Mouse (Mus musculus) Patski (cell line): ENCODE results near the gene Armc10. TPM values are rescaled to one million over a fixed set of nuclear protein-coding genes. Genes with fewer than 3 reads are reported as not detected.
"Not testable (repeated sequence)": the region's sequence is repeated elsewhere in the genome, so short reads cannot be mapped to it uniquely, and the experiment has no call there.

ENCODE experiments used
- ATAC-seq: fragments of 100-300 bp; one replicate; pipeline ENCODE4 v1.8.0; 2021
- CTCF ChIA-PET: fragments of 350-600 bp; sonication (Branson Sonifier 250); formaldehyde crosslinking; loops from one replicate; lab custom pipeline; 2022; ENCODE audit warnings: inconsistent platforms; lab: Charles Lee
- POLR2A ChIA-PET: fragments of 350-600 bp; sonication (Branson Sonifier 250); formaldehyde crosslinking; loops from one replicate; lab custom pipeline; 2022; ENCODE audit warnings: antibody characterized with exemption, inconsistent platforms; lab: Charles Lee
- DNase-seq: peaks from one replicate; pipeline ENCODE4 v3.0.0-alpha.2; 2011; ENCODE audit warnings: low read depth, low spot score
- H3K27me3 ChIP-seq: fragments of 371-371 bp; one replicate; pipeline ENCODE4 v1.5.1; 2021
- CTCF ChIP-seq: fragments of 100-300 bp; IDR thresholded peaks from one replicate; pipeline ENCODE4 v1.5.1; 2021
- in situ Hi-C: fragments of 300-500 bp; cut with MboI; formaldehyde crosslinking; loops from 3 replicates; pipeline ENCODE4 v1.11.1; 2018; ENCODE audit warnings: low pct_unique_long_range_greater_than_20kb, mixed read lengths
- polyA plus RNA-seq: library from polyadenylated mRNA; unstranded; gene quantifications from one replicate; pipeline ENCODE4 v1.2.3, GENCODE M21; 2021

The Armc10 gene
- polyA plus RNA-seq: 42.2 TPM

DNA sequence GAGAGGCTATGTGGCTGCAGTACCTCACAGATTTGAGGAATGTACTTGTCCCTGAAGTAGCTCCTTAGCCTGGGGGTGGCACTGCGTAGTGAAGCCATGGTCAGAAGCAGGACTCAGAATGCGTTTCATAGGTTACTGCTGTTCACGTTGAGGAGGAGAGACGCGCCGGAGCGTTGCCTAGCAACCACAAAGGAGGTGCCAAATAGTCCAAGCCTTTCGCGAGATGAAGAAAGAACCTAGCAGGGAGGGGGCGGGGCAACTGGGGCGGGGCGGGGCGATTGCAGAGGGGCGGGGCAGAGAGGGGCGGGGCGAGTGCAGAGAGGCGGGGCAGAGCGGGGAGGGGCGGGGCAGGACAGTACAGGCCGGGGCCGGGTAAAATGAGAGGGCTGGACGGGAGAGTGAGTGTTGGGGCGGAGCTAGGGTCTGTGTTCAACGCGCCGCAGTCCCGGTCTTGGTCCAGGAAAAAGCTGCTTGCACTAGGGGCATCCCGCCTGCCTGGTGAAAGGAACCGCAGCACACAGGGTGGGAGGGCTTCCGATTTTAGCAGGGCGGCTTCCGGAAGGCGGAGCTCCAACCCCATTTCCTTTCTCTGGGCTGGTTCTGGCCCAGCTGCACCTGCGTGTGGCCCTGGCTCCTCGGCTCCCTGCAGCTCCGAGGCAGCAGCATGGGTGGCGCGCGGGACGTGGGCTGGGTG, at the start of gene Armc10, which contains the start of gene Fbxl13:
TSS of gene Armc10 (plus strand) at position 375 of the 694 bp plus-strand sequence.
TSS of gene Fbxl13 (minus strand) at position 196 of the 694 bp plus-strand sequence.
- POLR2A ChIA-PET: interaction anchor here (0.7 to 1.3 kb wide), 3 partner anchors 99 to 215 kb away, joined by 3 to 4 read pairs (median 3); no protein-coding TSS in a partner anchor
- ATAC-seq (peak; percentile 95), DNase-seq (peak; percentile 68)
- CTCF ChIA-PET: interaction anchor here (0.8 to 1.7 kb wide), 3 partner anchors 10 to 90 kb away, joined by 3 to 8 read pairs (median 4); no protein-coding TSS in a partner anchor
- H3K27me3 ChIP-seq: no peaks in the 10 kb centered on the region
- in situ Hi-C loops: no loop called here
- TF ChIP-seq CTCF: no peak

DNA sequence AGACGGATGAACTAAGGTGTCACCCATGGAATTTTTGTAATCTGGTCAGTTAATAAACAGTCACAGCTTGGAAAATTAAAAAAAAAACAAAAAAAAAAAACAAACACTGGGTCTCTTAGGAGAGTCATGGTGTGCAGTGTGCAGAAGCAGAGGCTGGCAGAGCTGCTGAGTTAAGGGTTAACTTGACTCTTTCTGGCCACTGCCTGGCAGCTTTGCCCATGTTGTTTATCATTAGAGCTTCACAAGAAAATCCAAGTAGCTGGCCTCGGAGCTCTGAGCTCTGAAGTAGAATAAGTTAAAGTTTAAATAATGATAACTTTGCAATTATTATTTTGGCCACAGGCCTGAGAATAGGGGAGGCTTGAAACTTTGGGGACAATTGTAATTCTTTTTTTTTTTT, 46.1 kb upstream of the Armc10 start:
- in situ Hi-C loops, H3K27me3 ChIP-seq, POLR2A ChIA-PET, DNase-seq, CTCF ChIA-PET, ATAC-seq: not testable (repeated sequence)

- no peak for ATAC-seq
- ChIA-PET POLR2A (no interaction called here), CTCF (no interaction called here)
- DNase-seq: no peak
- H3K27me3 ChIP-seq: no peaks in the 10 kb centered on the region
- in situ Hi-C loops: no loop called here
- no peak for TF ChIP-seq CTCF
These were observed 45.7 kb upstream of the Armc10 start for GRCm38 (mm10) chr5:21599961-21600360.

DNA sequence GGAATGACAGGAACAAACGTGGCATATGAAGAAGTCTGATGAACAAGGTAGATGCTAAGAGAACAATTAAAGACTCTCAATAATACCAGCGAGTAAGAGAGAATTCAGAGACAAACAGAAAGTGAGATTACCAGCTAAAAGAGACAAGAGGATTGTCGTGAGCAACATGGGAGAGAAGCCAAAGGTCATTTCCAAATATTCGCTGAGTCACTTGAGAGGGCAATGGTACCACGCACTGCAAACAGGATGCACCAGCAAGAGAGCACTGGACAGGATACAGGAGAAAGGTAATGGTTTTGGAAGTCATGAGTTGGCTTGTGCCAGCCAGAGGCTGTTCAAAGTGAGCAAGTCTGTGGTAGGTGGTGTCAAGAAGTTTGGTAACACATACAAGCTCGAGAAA, 39.7 kb upstream of the Armc10 start:
- TF ChIP-seq CTCF: no peak
- DNase-seq (no peak), ATAC-seq (no peak)
- in situ Hi-C loops: no loop called here
- ChIA-PET CTCF (interaction anchor here (1.1 to 1.4 kb wide), 3 partner anchors 9 to 27 kb away, joined by 3 to 4 read pairs (median 3); no protein-coding TSS in a partner anchor), POLR2A (no interaction called here)
- H3K27me3 ChIP-seq: no peaks in the 10 kb centered on the region

GRCm38 (mm10) chr5:21608311-21609304, 37.0 kb upstream of the Armc10 start:
- ATAC-seq (peak; percentile 46), DNase-seq (peak; percentile 37)
- POLR2A ChIA-PET: interaction anchor here (0.9 kb wide), 1 partner anchor 17 kb away, joined by 3 read pairs; no protein-coding TSS in a partner anchor
- TF ChIP-seq CTCF: no peak
- in situ Hi-C loops: no loop called here
- no peaks in the 10 kb centered on the region for H3K27me3 ChIP-seq
- CTCF ChIA-PET: interaction anchor here (1.0 to 2.1 kb wide), 4 partner anchors 10 to 33 kb away, joined by 3 to 6 read pairs (median 6); no protein-coding TSS in a partner anchor

GRCm38 (mm10) chr5:21610996-21611395, 34.6 kb upstream of the Armc10 start:
- no peak for DNase-seq
- H3K27me3 ChIP-seq: no peaks in the 10 kb centered on the region
- no peak for TF ChIP-seq CTCF
- in situ Hi-C loops: no loop called here
- ATAC-seq: no peak
- ChIA-PET POLR2A (no interaction called here), CTCF (no interaction called here)

DNA sequence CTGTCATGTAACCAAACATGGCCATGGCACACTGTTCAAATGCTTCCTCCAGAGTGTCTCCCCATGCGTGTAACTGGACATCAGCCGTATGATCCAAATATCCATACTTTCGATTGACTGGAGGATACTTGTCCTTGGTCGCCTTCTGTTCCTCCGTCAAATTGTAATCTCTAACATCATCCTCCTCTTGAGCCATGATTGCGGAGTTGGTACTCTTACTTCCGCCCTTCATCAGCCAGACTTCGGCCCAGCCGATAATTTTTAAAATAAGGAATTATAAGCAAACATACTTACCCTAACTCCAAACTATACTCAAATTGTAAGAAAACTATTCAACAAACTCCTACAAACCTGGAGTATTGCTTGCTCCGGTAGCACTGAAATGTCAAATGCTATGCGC, 31.3 kb upstream of the Armc10 start:
- ATAC-seq, POLR2A ChIA-PET, DNase-seq, CTCF ChIA-PET, in situ Hi-C loops, H3K27me3 ChIP-seq: not testable (repeated sequence)

- in situ Hi-C loops: no loop called here
- ChIA-PET POLR2A (no interaction called here), CTCF (no interaction called here)
- no peak for DNase-seq
- H3K27me3 ChIP-seq: no peaks in the 10 kb centered on the region
- no peak for TF ChIP-seq CTCF
- no peak for ATAC-seq
These were observed 29.1 kb upstream of the Armc10 start for GRCm38 (mm10) chr5:21616450-21617009.

DNA sequence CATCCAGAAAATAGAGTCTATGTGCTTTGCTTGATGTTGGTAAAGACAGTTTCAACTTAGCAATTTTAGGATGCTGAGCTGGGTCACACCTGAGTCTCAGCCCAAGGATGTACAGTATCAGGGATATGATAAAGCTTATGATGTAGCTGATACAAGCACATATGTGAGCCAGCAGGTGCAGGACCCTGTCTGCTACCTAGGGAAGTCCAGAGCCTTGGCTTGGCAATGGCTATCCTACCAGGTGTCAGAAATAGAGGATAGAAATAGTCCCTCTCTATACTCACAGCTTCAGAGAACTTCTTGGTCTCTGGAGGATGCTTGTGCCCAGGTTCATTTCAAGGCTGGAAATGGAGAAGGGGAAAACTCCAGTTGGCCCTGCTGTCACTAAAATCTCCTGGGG, 19.7 kb upstream of the Armc10 start:
- TF ChIP-seq CTCF: no peak
- no peak for ATAC-seq
- in situ Hi-C loops: no loop called here
- ChIA-PET CTCF (interaction anchor here (1.0 to 1.4 kb wide), 3 partner anchors 10 to 17 kb away, joined by 3 to 5 read pairs (median 3); no protein-coding TSS in a partner anchor), POLR2A (interaction anchor here (0.9 kb wide), 1 partner anchor 17 kb away, joined by 3 read pairs; no protein-coding TSS in a partner anchor)
- DNase-seq: no peak
- H3K27me3 ChIP-seq: no peaks in the 10 kb centered on the region

DNA sequence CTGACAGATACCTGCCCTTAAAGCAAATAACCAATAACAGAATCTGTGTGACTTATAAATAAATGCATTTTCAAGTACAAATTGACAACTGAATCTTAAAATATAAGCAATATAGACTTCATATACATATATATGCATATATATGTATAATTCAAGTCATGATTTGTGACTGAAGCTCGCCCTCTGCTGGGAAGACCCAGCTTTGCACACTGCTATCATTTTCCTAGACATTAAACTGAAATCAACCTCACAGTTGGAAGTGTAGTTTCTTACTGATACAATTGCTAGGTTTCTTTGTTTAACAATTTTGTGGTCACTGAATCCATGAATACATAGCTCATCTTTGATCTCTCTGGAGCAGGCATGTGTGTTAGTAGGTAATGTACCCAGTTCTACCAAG, 4.7 kb upstream of the Armc10 start:
- TF ChIP-seq CTCF: peak; percentile 84
- DNase-seq: no peak
- in situ Hi-C loops: loop anchor here (5.0 kb wide), 2 partner anchors 214 to 379 kb away; no protein-coding TSS in a partner anchor
- CTCF ChIA-PET: interaction anchor here (0.7 to 2.4 kb wide), 31 partner anchors 8 to 390 kb away, joined by 3 to 9 read pairs (median 4); partner anchors contain the start of genes Ccdc146, Fam185a, Napepld and Pmpcb
- no peak for ATAC-seq
- POLR2A ChIA-PET: no interaction called here
- no peaks in the 10 kb centered on the region for H3K27me3 ChIP-seq
